Mouse (Mus musculus): ENCODE results near the gene Tenm4. TPM values are rescaled to one million over a fixed set of nuclear protein-coding genes. Genes with fewer than 3 reads are reported as not detected.
A peak's percentile ranks its signal among the peaks of the same experiment; 100 is the strongest.

The Tenm4 gene
- polyA plus RNA-seq, 1 experiment from 2014 or later, result 36.3 TPM

GRCm38 (mm10) chr7:96859077-96859476 lies 688.0 kb downstream of the Tenm4 start:
- Histone ChIP-seq H3K9ac (no peak overlapping the region), H3K27ac (no peak overlapping the region), H3K9me3 (no peaks in the 10 kb centered on the region), H3K4me2 (no peak overlapping the region), H3K36me3 (peaks cover 4% of the 10 kb centered on the region), H3K27me3 (no peaks in the 10 kb centered on the region), H3K4me1 (no peaks in the 10 kb centered on the region; the same call in 1 of the 2 replicates), H3K4me3 (no peak overlapping the region)
- 71% methylated on average over 2 of the region's 2 CpGs for WGBS
- ATAC-seq (ENCODE audit: insufficient number of reproducible peaks, low FRiP score, low TSS enrichment, low read depth), result no peak

DNA sequence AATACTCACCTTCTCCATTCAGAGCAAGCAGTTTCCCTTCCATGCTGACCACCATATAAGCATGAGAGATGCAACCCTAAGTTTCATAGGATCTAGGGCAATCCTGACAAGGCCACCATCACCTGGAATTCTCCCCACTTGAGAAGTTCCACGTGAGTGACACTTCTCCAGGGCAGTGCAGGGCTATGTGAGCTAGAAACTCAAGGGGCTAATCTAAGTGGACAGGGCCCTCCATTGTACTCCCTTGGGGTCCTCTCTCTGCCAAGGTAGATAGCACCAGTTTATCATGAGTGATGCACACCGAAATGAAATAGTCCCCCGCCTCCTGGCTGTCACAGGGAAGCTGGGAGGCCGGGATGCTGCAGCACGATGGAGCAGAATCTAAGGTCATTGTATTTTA lies 688.6 kb downstream of the Tenm4 start:
- no peak overlapping the region for H3K27ac ChIP-seq
- peaks cover 4% of the 10 kb centered on the region for H3K36me3 ChIP-seq
- ATAC-seq (ENCODE audit: insufficient number of reproducible peaks, low FRiP score, low TSS enrichment, low read depth), result no peak
- no peak overlapping the region for H3K4me3 ChIP-seq
- H3K9me3 ChIP-seq, result no peaks in the 10 kb centered on the region
- 83% methylated on average over 5 of the region's 5 CpGs for WGBS
- no peak overlapping the region for H3K4me2 ChIP-seq
- H3K4me1 ChIP-seq, result no peaks in the 10 kb centered on the region; the same call in 1 of the 2 replicates
- H3K9ac ChIP-seq, result no peak overlapping the region
- H3K27me3 ChIP-seq, result no peaks in the 10 kb centered on the region

DNA sequence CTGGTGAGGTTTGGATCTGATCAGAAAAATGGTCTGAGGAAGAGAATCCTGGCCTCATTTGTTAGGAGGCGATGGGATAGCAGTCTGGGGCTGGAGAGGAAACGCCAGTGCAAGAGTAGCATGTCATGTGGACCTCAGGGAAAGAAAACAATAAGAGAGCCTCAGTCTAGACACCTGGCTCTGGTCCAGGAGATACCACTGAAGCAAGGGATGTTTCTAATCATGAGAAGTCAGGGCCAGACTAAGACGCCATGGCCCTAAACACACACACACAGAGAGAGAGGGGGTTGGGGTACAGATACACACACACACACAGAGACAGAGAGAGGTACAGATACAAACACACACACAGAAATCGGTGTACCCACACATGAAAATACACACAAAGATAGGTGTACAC lies 689.6 kb downstream of the Tenm4 start:
- Histone ChIP-seq H3K27ac (no peak overlapping the region), H3K9ac (no peak overlapping the region), H3K4me2 (no peak overlapping the region), H3K36me3 (peaks cover 6% of the 10 kb centered on the region), H3K27me3 (no peaks in the 10 kb centered on the region), H3K9me3 (no peaks in the 10 kb centered on the region), H3K4me3 (no peak overlapping the region), H3K4me1 (no peaks in the 10 kb centered on the region; the same call in 1 of the 2 replicates)
- no peak for ATAC-seq (ENCODE audit: insufficient number of reproducible peaks, low FRiP score, low TSS enrichment, low read depth)
- WGBS, result 55% methylated on average over 4 of the region's 4 CpGs

DNA sequence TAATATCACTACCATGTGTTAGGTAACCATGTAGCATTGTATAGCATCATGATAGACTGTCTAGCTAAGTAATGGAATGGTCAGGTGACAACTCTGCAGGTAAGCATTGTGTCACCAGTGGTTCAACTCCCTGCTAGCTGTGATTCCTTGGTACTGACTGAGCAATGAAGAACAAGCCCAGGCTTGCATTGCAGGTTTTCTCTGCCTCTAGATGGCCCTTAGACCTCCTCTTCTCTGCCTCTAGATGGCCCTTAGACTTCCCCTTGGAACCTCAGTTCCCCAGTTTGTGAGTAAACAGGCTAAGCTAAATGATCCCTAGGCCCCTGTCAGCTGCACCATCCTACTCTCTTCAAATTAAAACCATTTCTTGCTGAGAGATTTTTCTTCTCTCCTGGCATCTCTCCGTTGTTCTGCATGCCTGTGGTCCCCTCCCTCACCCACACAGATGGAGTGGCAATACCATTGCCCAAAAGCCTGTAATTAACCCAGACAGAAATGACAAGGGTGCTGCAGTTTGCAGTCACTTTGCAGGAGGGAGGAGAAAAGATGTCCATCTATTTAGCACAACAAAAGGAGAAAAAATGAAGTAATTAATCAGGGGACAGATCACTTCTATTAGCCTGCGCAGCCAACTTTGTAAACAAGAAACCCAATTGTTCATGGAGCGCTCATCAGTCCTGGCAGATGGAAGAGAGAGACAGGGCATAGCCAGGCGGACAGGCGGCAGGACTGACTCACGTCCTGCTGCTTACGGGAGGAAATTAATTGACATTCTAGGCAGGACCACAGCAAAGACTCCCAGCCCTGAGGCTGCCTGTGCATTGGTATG lies 694.1 kb downstream of the Tenm4 start:
- no peaks in the 10 kb centered on the region for H3K9me3 ChIP-seq
- no peak overlapping the region for H3K9ac ChIP-seq
- H3K27me3 ChIP-seq, result no peaks in the 10 kb centered on the region
- WGBS, result 64% methylated on average over 7 of the region's 7 CpGs
- peaks cover 8% of the 10 kb centered on the region for H3K4me1 ChIP-seq
- H3K36me3 ChIP-seq, result peaks cover 6% of the 10 kb centered on the region
- no peak overlapping the region for H3K4me3 ChIP-seq
- no peak overlapping the region for H3K4me2 ChIP-seq
- no peak for ATAC-seq (ENCODE audit: insufficient number of reproducible peaks, low FRiP score, low TSS enrichment, low read depth)
- H3K27ac ChIP-seq, result no peak overlapping the region

DNA sequence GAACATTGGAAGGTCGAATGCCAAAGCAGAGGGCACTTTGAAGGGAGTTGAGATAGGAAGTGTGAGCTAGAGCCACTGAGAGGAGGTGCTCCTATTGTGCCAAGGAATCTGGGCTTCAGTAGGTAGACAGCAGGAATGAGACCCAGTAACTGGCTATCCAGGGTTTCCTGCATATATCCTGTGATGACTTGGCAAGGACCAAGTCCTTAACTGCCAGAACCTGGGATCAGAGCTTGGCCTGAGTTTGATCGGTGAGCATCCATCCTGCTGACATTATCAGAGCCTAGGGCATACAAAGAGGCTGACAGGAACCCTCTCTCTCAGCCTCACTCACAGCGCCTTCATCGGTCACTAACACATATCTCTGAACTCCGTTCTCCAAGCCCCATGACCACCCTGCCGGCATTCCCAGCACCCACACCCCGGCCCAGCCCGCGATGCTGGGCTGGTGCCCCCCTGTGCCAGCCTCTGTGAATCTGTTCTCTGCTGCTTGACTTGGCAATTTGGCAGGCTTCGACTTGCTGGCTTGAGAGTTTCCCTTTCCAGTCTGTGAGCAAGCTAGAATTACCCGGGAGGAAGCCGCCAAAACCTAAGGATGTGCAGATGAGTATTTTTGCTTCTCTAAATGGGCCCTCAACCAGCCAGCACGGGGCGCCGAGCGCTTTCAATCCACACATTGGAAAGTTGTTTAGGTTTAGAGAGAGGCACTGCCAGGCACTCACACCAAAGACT lies 698.2 kb downstream of the Tenm4 start:
- no peaks in the 10 kb centered on the region for H3K27me3 ChIP-seq
- H3K27ac ChIP-seq, result peak overlapping the region; percentile 54; the same call in 1 of the 2 replicates
- ATAC-seq (ENCODE audit: insufficient number of reproducible peaks, low FRiP score, low TSS enrichment, low read depth), result 0 out of 2 replicates have a peak, but pooled peaks have one; percentile 40
- WGBS, result 74% methylated on average over 16 of the region's 16 CpGs
- H3K9ac ChIP-seq, result no peak overlapping the region
- peaks cover 11% of the 10 kb centered on the region for H3K36me3 ChIP-seq
- no peak overlapping the region for H3K4me2 ChIP-seq
- H3K9me3 ChIP-seq, result no peaks in the 10 kb centered on the region
- peaks cover 10% of the 10 kb centered on the region for H3K4me1 ChIP-seq
- no peak overlapping the region for H3K4me3 ChIP-seq

DNA sequence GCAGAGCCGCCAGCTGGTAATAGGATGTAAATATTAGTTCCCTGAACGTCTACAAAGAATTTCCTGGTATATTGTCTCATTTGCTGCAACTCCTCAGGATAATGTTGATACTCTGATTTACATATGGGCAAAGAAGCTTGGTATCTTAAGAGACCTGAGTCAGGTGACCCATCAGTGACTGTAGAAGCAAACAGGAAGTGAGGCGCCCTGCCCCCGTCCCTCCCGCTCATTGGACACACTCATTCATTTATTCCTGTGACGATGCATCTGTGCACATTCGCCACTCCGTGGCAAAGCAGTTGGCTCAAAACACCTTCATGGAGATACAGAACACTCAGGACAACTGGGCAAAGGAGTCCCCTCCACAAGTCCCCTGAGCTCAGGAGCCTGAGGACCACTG lies 699.4 kb downstream of the Tenm4 start:
- H3K36me3 ChIP-seq, result peaks cover 13% of the 10 kb centered on the region

GRCm38 (mm10) chr7:96871031-96871430 lies 700.0 kb downstream of the Tenm4 start:
- 82% methylated on average over 4 of the region's 4 CpGs for WGBS
- Histone ChIP-seq H3K27me3 (no peaks in the 10 kb centered on the region), H3K27ac (no peak overlapping the region), H3K4me1 (peaks cover 10% of the 10 kb centered on the region), H3K4me2 (no peak overlapping the region), H3K36me3 (peaks cover 13% of the 10 kb centered on the region), H3K4me3 (no peak overlapping the region), H3K9me3 (no peaks in the 10 kb centered on the region), H3K9ac (no peak overlapping the region)
- no peak for ATAC-seq (ENCODE audit: insufficient number of reproducible peaks, low FRiP score, low TSS enrichment, low read depth)

More for the DNA sequence above, 699.4 kb downstream of the Tenm4 start:
- no peak for ATAC-seq (ENCODE audit: insufficient number of reproducible peaks, low FRiP score, low TSS enrichment, low read depth)
- no peak overlapping the region for H3K4me2 ChIP-seq
- H3K27me3 ChIP-seq, result no peaks in the 10 kb centered on the region
- no peak overlapping the region for H3K4me3 ChIP-seq
- H3K27ac ChIP-seq, result no peak overlapping the region
- H3K9me3 ChIP-seq, result no peaks in the 10 kb centered on the region
- H3K4me1 ChIP-seq, result peaks cover 10% of the 10 kb centered on the region
- 75% methylated on average over 8 of the region's 8 CpGs for WGBS
- H3K9ac ChIP-seq, result no peak overlapping the region

DNA sequence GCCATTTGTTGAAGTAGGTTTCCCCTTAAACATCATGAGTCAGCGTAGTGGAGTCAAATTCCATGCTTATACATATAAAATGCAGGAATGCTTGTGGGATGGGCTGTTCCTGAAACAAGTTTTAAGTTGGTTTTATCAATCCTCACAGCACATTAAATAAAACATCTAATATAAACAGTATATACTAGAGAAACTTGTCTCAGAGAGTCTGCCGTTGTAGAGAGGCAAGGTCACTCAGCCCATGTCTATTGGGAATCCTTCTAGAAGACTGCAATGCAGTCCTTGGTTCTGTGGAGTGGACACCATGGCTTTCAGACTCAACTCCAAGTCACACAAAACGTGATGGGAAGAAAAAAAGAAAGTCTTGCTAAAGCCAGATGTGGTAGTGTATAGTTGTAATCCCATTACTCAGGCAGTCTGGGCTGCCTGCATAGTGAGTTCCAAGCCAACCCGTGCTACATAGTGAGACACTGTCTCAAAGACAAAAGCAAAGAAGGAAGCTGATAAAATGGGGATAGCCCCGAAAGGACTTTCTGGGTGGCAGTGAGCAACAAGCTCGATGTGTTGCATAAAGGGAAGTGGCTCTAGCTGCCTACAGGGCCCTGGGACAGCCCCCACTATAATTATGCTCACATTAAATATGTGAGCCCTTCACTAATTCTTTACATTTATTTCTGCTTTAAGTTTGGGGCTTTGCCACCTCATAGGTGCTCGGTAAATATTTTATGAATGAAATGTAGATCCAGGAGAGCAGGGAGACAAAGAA lies 707.6 kb downstream of the Tenm4 start:
- 75% methylated on average over 7 of the region's 7 CpGs for WGBS
- Histone ChIP-seq H3K36me3 (peaks cover 9% of the 10 kb centered on the region), H3K4me2 (no peak overlapping the region), H3K9ac (no peak overlapping the region), H3K27me3 (no peaks in the 10 kb centered on the region), H3K4me3 (no peak overlapping the region), H3K9me3 (no peaks in the 10 kb centered on the region), H3K27ac (no peak overlapping the region), H3K4me1 (peaks cover 6% of the 10 kb centered on the region; the same call in 1 of the 2 replicates)
- no peak for ATAC-seq (ENCODE audit: insufficient number of reproducible peaks, low FRiP score, low TSS enrichment, low read depth)

DNA sequence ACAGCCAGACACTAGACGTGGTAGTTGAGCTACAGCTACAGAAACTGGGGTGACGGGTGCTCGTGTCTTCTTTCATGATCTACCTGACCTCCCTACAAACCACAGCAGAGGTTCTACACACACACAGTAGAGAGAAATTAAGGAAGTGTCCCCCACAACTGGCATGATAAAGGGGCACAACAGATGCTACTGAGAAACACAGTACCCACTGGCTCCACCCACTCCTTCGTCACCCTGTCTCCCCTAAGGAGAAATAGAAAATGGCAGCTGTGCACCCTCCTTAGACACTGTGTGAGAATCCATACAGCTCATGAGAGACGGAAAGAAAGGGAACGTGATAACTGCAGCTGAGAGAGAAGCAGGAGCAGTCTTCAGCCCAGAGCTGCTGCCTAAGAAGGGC lies 708.5 kb downstream of the Tenm4 start:
- Histone ChIP-seq H3K4me1 (peaks cover 6% of the 10 kb centered on the region; the same call in 1 of the 2 replicates), H3K36me3 (0 out of 2 replicates have a peak, but pooled peaks cover 3% of the 10 kb centered on the region), H3K9ac (no peak overlapping the region), H3K27me3 (no peaks in the 10 kb centered on the region), H3K4me3 (no peak overlapping the region), H3K9me3 (no peaks in the 10 kb centered on the region), H3K4me2 (no peak overlapping the region), H3K27ac (no peak overlapping the region)
- ATAC-seq (ENCODE audit: insufficient number of reproducible peaks, low FRiP score, low TSS enrichment, low read depth), result no peak
- 86% methylated on average over 6 of the region's 6 CpGs for WGBS

DNA sequence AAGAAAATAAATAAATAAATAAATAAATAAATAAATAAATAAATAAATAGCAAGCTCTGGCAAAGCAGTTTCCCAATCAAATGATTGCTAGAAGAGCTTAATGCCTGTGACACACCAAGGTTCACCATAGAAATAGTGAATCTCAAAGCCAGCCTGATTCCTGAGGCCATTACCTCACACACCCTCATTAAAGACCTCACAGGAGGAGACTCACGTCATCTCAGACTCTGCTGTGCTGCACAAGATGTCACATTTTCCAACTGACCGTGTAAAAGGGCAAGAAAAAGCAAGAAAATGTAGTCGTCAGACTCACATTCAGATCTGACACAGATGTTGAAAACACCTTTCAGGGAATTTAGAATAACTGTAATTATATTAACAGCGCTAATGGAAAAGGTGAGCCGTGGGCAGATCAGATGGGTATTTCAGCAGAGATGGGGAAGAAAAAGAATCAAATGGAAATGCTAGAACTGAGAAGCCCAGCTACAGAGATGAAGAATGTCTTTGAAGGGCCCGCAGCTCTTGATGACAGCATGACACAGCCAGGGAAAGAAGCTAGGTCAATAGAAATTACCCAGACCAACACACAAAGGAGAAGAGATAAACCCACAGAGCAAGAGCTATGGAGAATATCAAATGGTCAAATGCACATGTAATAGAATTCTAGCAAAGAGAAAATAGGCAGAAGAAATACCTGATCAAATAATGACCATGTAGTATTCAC lies 709.3 kb downstream of the Tenm4 start:
- WGBS, result 72% methylated on average over 6 of the region's 6 CpGs
- ATAC-seq (ENCODE audit: insufficient number of reproducible peaks, low FRiP score, low TSS enrichment, low read depth), result no peak
- Histone ChIP-seq H3K9me3 (no peaks in the 10 kb centered on the region), H3K27ac (no peak overlapping the region), H3K4me3 (no peak overlapping the region), H3K27me3 (no peaks in the 10 kb centered on the region), H3K4me2 (no peak overlapping the region), H3K4me1 (peaks cover 6% of the 10 kb centered on the region; the same call in 1 of the 2 replicates), H3K9ac (no peak overlapping the region), H3K36me3 (0 out of 2 replicates have a peak, but pooled peaks cover 2% of the 10 kb centered on the region)

GRCm38 (mm10) chr7:96883297-96883696 lies 712.3 kb downstream of the Tenm4 start:
- 94% methylated on average over 3 of the region's 3 CpGs for WGBS
- peaks cover 6% of the 10 kb centered on the region; the same call in 1 of the 2 replicates for H3K4me1 ChIP-seq
- H3K36me3 ChIP-seq, result 0 out of 2 replicates have a peak, but pooled peaks cover 3% of the 10 kb centered on the region
- no peaks in the 10 kb centered on the region for H3K9me3 ChIP-seq
- no peak overlapping the region for H3K4me3 ChIP-seq
- H3K27me3 ChIP-seq, result no peaks in the 10 kb centered on the region
- no peak overlapping the region for H3K4me2 ChIP-seq
- H3K27ac ChIP-seq, result no peak overlapping the region
- H3K9ac ChIP-seq, result no peak overlapping the region
- no peak for ATAC-seq (ENCODE audit: insufficient number of reproducible peaks, low FRiP score, low TSS enrichment, low read depth)
